Mouse (Mus musculus): ENCODE measurements at regions not wholly inside any gene's neighbourhood (a gene's known extent, or its start where the extent isn't known, plus 50 kb on each side); places are given as distances from the start of the nearest gene placed in this dataset.

- TF ChIP-seq CTCF (IDR thresholded peaks at IDR 0.05; ENCODE audit: control insufficient read depth, insufficient read depth, insufficient read length) (no peak), MYOG (IDR thresholded peaks at IDR 0.05; ENCODE audit: control insufficient read depth, extremely low read depth, insufficient read length) (no peak), CEBPB (IDR thresholded peaks at IDR 0.05; ENCODE audit: low read depth) (no peak), USF1 (IDR thresholded peaks at IDR 0.05; ENCODE audit: low read depth) (no peak), MAX (IDR thresholded peaks at IDR 0.05) (no peak), FOSL1 (IDR thresholded peaks at IDR 0.05; ENCODE audit: insufficient read depth, low read length, poor library complexity, severe bottlenecking) (no peak), MYOD1 (IDR thresholded peaks at IDR 0.05; ENCODE audit: control insufficient read depth, insufficient read length, low read depth) (no peak)
Measured at GRCm38 (mm10) chr7:125383021-125383420, 61.5 kb upstream of the Kdm8 start.

All from C2C12 (cell line).